Mouse (Mus musculus) C2C12 (cell line): Measurements from ENCODE around the gene Arhgef3. TPM values are rescaled to one million over a fixed set of nuclear protein-coding genes. Genes with fewer than 3 reads are reported as not detected.

Experiments
- H3K27me3 ChIP-seq: one replicate; pipeline ENCODE4 v1.6.1; 2011; ENCODE audit not compliant: control insufficient read depth, insufficient read depth, insufficient read length
- H3K36me3 ChIP-seq: one replicate; pipeline ENCODE4 v1.6.1; 2011; ENCODE audit not compliant: control insufficient read depth, insufficient read depth
- H3K4me3 ChIP-seq: one replicate; pipeline ENCODE4 v1.5.1; 2011; ENCODE audit warnings: mild to moderate bottlenecking, control low read depth; ENCODE audit not compliant: poor library complexity, insufficient read depth, severe bottlenecking
- H3K79me2 ChIP-seq: one replicate; pipeline ENCODE4 v1.6.1; 2011; ENCODE audit not compliant: control insufficient read depth, insufficient read depth
- H3K79me3 ChIP-seq: one replicate; pipeline ENCODE4 v1.6.1; 2011; ENCODE audit warnings: low read depth, control low read depth
- H3ac ChIP-seq: one replicate; pipeline ENCODE3; 2011; ENCODE audit warnings: low read depth; ENCODE audit not compliant: control insufficient read depth, insufficient read length
- CEBPB ChIP-seq: IDR thresholded peaks from one replicate; pipeline ENCODE4 v1.6.1; 2011; ENCODE audit warnings: low read depth, mild to moderate bottlenecking, control low read depth, moderate library complexity
- CTCF ChIP-seq: IDR thresholded peaks from one replicate; pipeline ENCODE4 v1.5.1; 2011; ENCODE audit not compliant: control insufficient read depth, insufficient read depth, insufficient read length
- FOSL1 ChIP-seq: IDR thresholded peaks from one replicate; pipeline ENCODE4 v1.8.0; 2011; ENCODE audit warnings: mild to moderate bottlenecking, low read length; ENCODE audit not compliant: poor library complexity, insufficient read depth, severe bottlenecking
- MAX ChIP-seq: IDR thresholded peaks from one replicate; pipeline ENCODE4 v1.6.1; 2011; ENCODE audit warnings: mild to moderate bottlenecking, control low read depth
- MYOD1 ChIP-seq: IDR thresholded peaks from one replicate; pipeline ENCODE4 v1.6.1; 2011; ENCODE audit warnings: low read depth; ENCODE audit not compliant: control insufficient read depth, insufficient read length
- MYOG ChIP-seq: IDR thresholded peaks from one replicate; pipeline ENCODE4 v1.6.1; 2011; ENCODE audit not compliant: control insufficient read depth, insufficient read length; ENCODE audit errors: extremely low read depth
- USF1 ChIP-seq: IDR thresholded peaks from one replicate; pipeline ENCODE4 v1.6.1; 2011; ENCODE audit warnings: low read depth, mild to moderate bottlenecking, control low read depth, moderate library complexity
- polyA plus RNA-seq: library from polyadenylated mRNA; unstranded; fragments of >200 nt; fragmentation: generic; extraction: Trizol; gene quantifications from one replicate; pipeline ENCODE4 v1.2.1, GENCODE M21; 2012; ENCODE audit warnings: missing spikeins

Gene Arhgef3
- polyA plus RNA-seq, 1 experiment = 1.1 TPM

- H3K79me3 ChIP-seq = no peaks in the 10 kb centered on the region
- TF ChIP-seq MYOD1 (no peak), CTCF (no peak), MYOG (no peak)
- no peak overlapping the region for H3ac ChIP-seq
- H3K4me3 ChIP-seq = no peak overlapping the region
- no peaks in the 10 kb centered on the region for H3K27me3 ChIP-seq
- H3K36me3 ChIP-seq = no peaks in the 10 kb centered on the region
- no peaks in the 10 kb centered on the region for H3K79me2 ChIP-seq
These were observed 33.0 kb downstream of the Arhgef3 start for GRCm38 (mm10) chr14:27147726-27148125.

DNA sequence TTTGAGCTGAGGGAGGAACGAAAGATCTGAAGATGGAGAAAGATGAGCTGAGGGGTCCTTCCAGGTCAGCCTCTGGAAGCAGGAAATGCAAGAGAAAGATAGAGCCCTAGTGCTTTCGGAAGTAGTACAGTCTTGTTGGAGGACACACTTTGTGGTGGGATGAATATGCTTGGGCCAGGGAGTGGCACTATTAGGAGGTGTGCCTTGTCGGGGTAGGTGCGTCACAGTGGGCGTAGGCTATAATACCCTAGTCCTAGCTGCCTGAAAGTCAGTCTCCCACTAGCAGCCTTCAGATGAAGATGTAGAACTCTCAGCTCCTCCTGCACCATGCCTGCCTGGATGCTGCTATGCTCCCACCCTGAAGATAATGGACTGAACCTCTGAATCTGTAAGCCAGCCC lies 34.7 kb downstream of the Arhgef3 start:
- Histone ChIP-seq H3K36me3 (no peaks in the 10 kb centered on the region), H3K79me3 (no peaks in the 10 kb centered on the region), H3K4me3 (no peak overlapping the region), H3ac (no peak overlapping the region), H3K27me3 (no peaks in the 10 kb centered on the region), H3K79me2 (no peaks in the 10 kb centered on the region)
- TF ChIP-seq USF1 = no peak

DNA sequence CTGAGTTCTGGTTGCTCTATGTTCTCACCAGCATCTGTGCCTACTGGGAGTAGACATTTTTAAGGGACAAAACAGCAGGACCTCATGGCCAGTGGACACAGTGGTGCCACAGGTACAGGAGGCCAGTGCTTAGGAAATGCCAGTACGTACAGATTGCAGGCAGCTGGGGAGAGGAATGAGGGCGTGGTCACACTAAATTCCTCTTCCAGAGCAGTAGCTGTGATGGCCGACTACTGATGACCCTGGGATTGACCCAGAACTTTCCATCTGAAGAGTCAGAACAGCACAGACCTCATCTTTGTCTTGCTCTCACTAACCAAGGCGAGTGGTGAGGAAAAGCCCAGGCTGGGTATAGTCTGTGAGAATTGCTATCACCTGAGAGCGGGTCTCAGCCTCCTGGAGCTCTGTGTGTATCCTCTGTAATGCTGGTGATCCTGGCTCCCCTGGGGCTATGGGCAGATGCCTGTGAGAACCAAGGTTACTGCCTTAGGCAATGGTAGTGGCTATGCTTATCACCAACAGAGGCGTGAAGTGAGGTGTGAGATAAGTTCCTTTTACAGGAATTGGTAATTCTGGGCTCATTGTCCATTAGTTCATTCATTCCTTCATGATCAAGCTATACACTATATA lies 35.4 kb downstream of the Arhgef3 start:
- TF ChIP-seq FOSL1 (no peak), MAX (no peak), MYOG (no peak), MYOD1 (no peak), CTCF (no peak), USF1 (no peak), CEBPB (no peak)
- Histone ChIP-seq H3K79me3 (no peaks in the 10 kb centered on the region), H3K27me3 (no peaks in the 10 kb centered on the region), H3K4me3 (no peak overlapping the region), H3ac (no peak overlapping the region), H3K79me2 (no peaks in the 10 kb centered on the region), H3K36me3 (no peaks in the 10 kb centered on the region)

DNA sequence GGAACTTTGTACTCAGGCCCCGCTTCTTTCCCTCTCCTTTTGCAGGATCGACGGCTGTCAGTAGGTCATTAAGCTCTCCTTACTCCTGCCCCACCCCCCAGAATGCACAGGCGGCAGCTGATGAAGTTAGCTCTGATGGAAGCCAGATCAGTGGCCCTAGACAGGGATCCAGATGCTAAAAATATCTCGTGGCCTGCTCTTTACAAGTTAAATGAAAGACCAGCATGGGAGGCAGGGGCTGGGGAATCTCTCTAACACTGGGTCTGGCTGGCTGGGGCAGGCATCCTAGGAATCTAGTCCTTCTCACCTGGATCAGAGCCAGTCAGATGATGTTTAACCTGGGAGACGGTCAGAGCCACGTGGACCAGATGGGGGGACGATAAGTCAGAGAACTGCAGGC lies 36.7 kb downstream of the Arhgef3 start:
- Histone ChIP-seq H3K27me3 (no peaks in the 10 kb centered on the region), H3K79me3 (no peaks in the 10 kb centered on the region), H3K79me2 (no peaks in the 10 kb centered on the region), H3ac (no peak overlapping the region), H3K4me3 (no peak overlapping the region), H3K36me3 (no peaks in the 10 kb centered on the region)
- no peak for TF ChIP-seq MYOD1
- no peak for TF ChIP-seq CTCF
- TF ChIP-seq USF1 = no peak
- no peak for TF ChIP-seq FOSL1
- no peak for TF ChIP-seq MAX
- TF ChIP-seq MYOG = no peak
- TF ChIP-seq CEBPB = no peak

GRCm38 (mm10) chr14:27155088-27155487 lies 40.4 kb downstream of the Arhgef3 start:
- TF ChIP-seq MAX = no peak
- no peak for TF ChIP-seq USF1
- no peak for TF ChIP-seq CEBPB
- TF ChIP-seq MYOD1 = no peak
- no peak for TF ChIP-seq FOSL1
- no peak for TF ChIP-seq MYOG
- no peak for TF ChIP-seq CTCF
- Histone ChIP-seq H3K79me3 (no peaks in the 10 kb centered on the region), H3K4me3 (no peak overlapping the region), H3K79me2 (no peaks in the 10 kb centered on the region), H3K27me3 (no peaks in the 10 kb centered on the region), H3ac (no peak overlapping the region), H3K36me3 (no peaks in the 10 kb centered on the region)

DNA sequence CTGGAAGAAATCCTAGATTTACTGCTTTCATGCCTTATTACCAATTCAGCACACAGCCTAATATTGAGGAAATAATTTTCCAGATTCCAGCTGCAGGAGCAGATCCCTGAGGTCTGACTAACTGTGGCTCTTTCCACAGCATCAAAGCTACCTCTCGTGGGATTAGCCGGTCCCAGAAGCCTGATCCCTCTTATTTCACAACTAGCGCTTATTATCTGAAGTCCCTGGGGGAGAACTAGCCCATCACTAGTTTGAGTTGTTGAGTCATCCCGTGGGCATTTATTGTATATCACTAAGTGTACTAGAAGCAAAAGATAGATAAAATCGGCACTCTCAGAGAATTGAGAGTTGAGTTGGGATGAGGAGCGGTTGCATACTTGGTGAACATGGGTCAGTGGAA lies 41.3 kb downstream of the Arhgef3 start:
- no peaks in the 10 kb centered on the region for H3K79me3 ChIP-seq
- H3K36me3 ChIP-seq = no peaks in the 10 kb centered on the region
- no peaks in the 10 kb centered on the region for H3K79me2 ChIP-seq
- H3ac ChIP-seq = no peak overlapping the region
- no peak overlapping the region for H3K4me3 ChIP-seq
- H3K27me3 ChIP-seq = no peaks in the 10 kb centered on the region
- peak; percentile 86 for TF ChIP-seq CEBPB
- TF ChIP-seq MYOG = no peak
